ENCODE assay signal across 14 mouse cellular contexts in the genomic region with DNA sequence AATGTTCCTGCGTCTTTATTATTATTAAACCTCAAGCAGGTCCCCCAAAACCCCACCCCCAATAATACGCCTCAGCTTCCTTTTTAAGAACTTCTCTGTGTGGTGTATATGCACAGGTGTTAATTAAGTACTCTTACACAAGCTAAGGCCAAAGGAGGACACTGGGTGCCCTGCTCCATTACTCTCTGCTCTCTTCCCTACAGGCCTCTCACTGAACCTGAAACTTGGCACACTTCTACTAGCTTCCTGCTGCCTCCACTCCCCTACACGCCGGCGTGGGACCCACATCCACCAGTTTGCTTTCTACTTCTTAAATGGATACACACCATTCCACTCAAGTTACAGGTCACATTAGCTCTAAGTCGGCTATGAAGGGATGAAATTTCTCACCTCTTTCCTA.
DNase-seq lines count a peak whose midpoint lies in the region.
"Had no signal": no experiment of that assay in that cellular context is flagged by ENCODE, and none has a peak within 500 bp of the region (broad histone marks: within the 10 kb centered on the region; RNA-seq: fewer than 3 reads in every experiment).

No protein-coding gene starts in this region.

- DNase-seq in kidney, adult 11 months = peak; percentile 34
- DNase-seq in kidney, adult 18-20 months = no peak
- DNase-seq in lung, postnatal 25 days (ENCODE audit: low spot score) = peak; percentile 10
- DNase-seq in lung, postnatal 10 days = no peak
- DNase-seq in kidney, postnatal 10 days = peak; percentile 29
- peak; percentile 41 to 57 for DNase-seq in kidney, postnatal 4 days
- no peak for DNase-seq in testis, postnatal 14 days (ENCODE audit: low spot score)
- DNase-seq: adrenal gland, postnatal 10 days; cerebellum, adult 11-12 months; cerebellum, adult 9-10 months; cerebellum, postnatal 25 days; gastrocnemius, postnatal 36 days; heart, adult 18-20 months; heart, postnatal 14 days had no signal

Comparison
In these comparisons a context has a peak if more than half of its experiments do, and no peak if none do; other contexts are left out.
1. DNase-seq: peak in kidney, adult 11 months (single experiment), lung, postnatal 25 days (single experiment), kidney, postnatal 10 days (single experiment) and kidney, postnatal 4 days (2 of 2); none in kidney, adult 18-20 months (single experiment), lung, postnatal 10 days (single experiment) and testis, postnatal 14 days (single experiment).